Mouse (Mus musculus) olfactory bulb, adult 2 months (tissue): Measurements from ENCODE around the gene Gm28042.

Source experiments
- CTCF ChIP-seq: fragments of 200-500 bp; IDR thresholded peaks from 2 replicates; pipeline ENCODE4 v1.5.1; 2012; ENCODE audit warnings: low read depth, mild to moderate bottlenecking, low read length, moderate library complexity; ENCODE audit not compliant: insufficient read depth
- POLR2A ChIP-seq: fragments of 200-500 bp; IDR thresholded peaks from 2 replicates; pipeline ENCODE4 v1.6.1; 2012; ENCODE audit warnings: mild to moderate bottlenecking, low read depth, low read length, moderate library complexity; ENCODE audit not compliant: insufficient read depth

DNA sequence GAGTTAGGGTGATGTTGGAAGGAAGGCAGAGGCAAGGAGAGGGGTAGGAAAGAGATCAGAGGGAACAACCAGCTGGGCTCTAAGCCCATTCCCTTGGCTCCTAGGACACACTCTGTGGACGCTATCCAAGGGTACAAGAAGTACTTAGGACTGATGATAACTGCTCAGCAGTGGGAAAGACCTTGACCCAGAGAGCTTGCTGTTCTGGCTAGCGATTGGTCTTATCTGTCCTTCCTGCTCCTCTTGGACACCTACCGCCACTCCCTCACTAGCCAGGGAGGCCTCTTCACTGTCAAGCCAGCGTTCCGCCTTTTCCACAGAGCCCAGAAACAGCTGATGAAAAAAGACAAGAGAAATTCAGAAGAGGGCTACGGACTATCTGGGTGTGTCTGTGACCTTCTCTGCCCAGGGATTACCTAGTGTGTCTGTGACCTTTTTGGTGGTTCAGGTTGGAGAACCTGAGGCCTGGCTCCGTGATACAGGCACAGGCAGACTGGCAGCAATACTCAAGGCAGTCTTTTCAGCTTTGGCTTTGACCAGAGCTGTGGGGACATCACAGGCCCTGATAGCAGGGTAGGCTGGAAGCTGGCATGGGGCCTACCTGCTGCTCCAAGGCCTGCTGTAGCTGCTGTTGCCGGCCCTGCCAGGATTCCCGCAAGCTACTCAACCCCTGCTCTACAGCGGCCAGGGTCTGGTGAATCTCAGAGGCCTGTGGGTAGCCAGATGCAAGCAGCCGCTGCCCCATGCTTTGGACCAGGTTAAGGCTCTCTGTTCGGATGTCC, 27.7 kb downstream of the Gm28042 start:
- TF ChIP-seq CTCF (no peak), POLR2A (no peak)
